Mouse (Mus musculus): ENCODE data around the gene Dusp16. TPM values are rescaled to one million over a fixed set of nuclear protein-coding genes. Genes with fewer than 3 reads are reported as not detected.

Dusp16 gene
- 10 to 100 TPM; 69.2 to 80.0 TPM for total RNA-seq (2023)

GRCm38 (mm10) chr6:134792141-134793045, at the start of gene Dusp16:
Gene Dusp16 (minus strand): TSS chr6:134792625.

GRCm38 (mm10) chr6:134829786-134830700, 37.6 kb upstream of the Dusp16 start, which contains the start of gene Crebl2:
Gene Crebl2 (plus strand): TSS chr6:134830154.

Other genes starting within 250 kb of the Dusp16 start
- 10 to 100 TPM; 29.4 to 38.9 TPM for gene Lrp6, start 225.7 kb downstream of the Dusp16 start, total RNA-seq (2023)
- 1 to 10 TPM; 2.5 to 2.7 TPM for gene Mansc1, start 160.1 kb downstream of the Dusp16 start, total RNA-seq (2023)
- 10 to 100 TPM; 14.9 to 16.2 TPM for gene Borcs5, start 153.1 kb downstream of the Dusp16 start, total RNA-seq (2023)
- 10 to 100 TPM; 13.5 to 13.6 TPM for gene Crebl2, start 37.5 kb upstream of the Dusp16 start, total RNA-seq (2023)
- 1 to 10 TPM; 2.4 to 4.0 TPM for gene Gpr19, start 106.0 kb upstream of the Dusp16 start, total RNA-seq (2023)
- gene Cdkn1b, start 127.8 kb upstream of the Dusp16 start, total RNA-seq (2023) = 100 to 1,000 TPM; 125 to 136 TPM
- not detected for gene Apold1, start 189.1 kb upstream of the Dusp16 start, total RNA-seq (2023)
- 10 to 100 TPM; 76.2 to 79.9 TPM for gene Ddx47, start 219.0 kb upstream of the Dusp16 start, total RNA-seq (2023)

Data from monocyte, adult 59 days (primary cell).